8 mouse cellular contexts compared by ENCODE assay signal in genomic region chr9:67830411-67831358, GRCm38 (mm10). TPM values are rescaled to one million over a fixed set of nuclear protein-coding genes. Genes with fewer than 3 reads are reported as not detected.
DNase-seq lines count a peak whose midpoint lies in the region; ATAC-seq and TF ChIP-seq lines count a peak whose summit lies in the region.

No protein-coding gene starts in this region.

- 2% methylated on average over 82 of the region's 84 CpGs for WGBS in lung, adult 2 months
- 2% methylated on average over 84 of the region's 84 CpGs for WGBS in intestine, embryonic 15.5 days
- WGBS in liver, embryonic 12.5 days (ENCODE audit: insufficient replicate concordance): 3% methylated on average over 81 of the region's 84 CpGs
- 3% methylated on average over 66 of the region's 84 CpGs for WGBS in neural tube, embryonic 13.5 days

- peak overlapping the region; percentile 37 for H3K4me3 ChIP-seq in lung, adult 2 months (replicated peaks; ENCODE audit: extremely low read depth, low read depth, low read length)
- peak overlapping the region; percentile 56 for H3K4me3 ChIP-seq in intestine, embryonic 15.5 days (replicated peaks)
- H3K4me3 ChIP-seq in liver, embryonic 12.5 days: peak overlapping the region; percentile 67
- peak overlapping the region; percentile 59 for H3K4me3 ChIP-seq in neural tube, embryonic 13.5 days

- no peaks in the 10 kb centered on the region for H3K4me1 ChIP-seq in lung, adult 2 months (ENCODE audit: control insufficient read depth, insufficient read depth, low read length)
- peaks cover 12% of the 10 kb centered on the region for H3K4me1 ChIP-seq in intestine, embryonic 15.5 days (replicated peaks)
- H3K4me1 ChIP-seq in liver, embryonic 12.5 days: peaks cover 30% of the 10 kb centered on the region
- H3K4me1 ChIP-seq in neural tube, embryonic 13.5 days (replicated peaks): peaks cover 20% of the 10 kb centered on the region

- no peaks in the 10 kb centered on the region for H3K36me3 ChIP-seq in intestine, embryonic 15.5 days
- H3K36me3 ChIP-seq in liver, embryonic 12.5 days: no peaks in the 10 kb centered on the region
- H3K36me3 ChIP-seq in neural tube, embryonic 13.5 days: no peaks in the 10 kb centered on the region

- peak; percentile 86 for ATAC-seq in intestine, embryonic 15.5 days
- peak; percentile 75 for ATAC-seq in liver, embryonic 12.5 days
- peak; percentile 89 for ATAC-seq in neural tube, embryonic 13.5 days (ENCODE audit: low read depth)

- H3K4me2 ChIP-seq in intestine, embryonic 15.5 days (replicated peaks): peak overlapping the region; percentile 98
- peak overlapping the region; percentile 97 for H3K4me2 ChIP-seq in liver, embryonic 12.5 days
- H3K4me2 ChIP-seq in neural tube, embryonic 13.5 days: peak overlapping the region; percentile 73

- no peak for DNase-seq in lung, adult 2 months
- DNase-seq in lung, adult 18-20 months: no peak
- DNase-seq in cerebellum, postnatal 36 days: peak; percentile 43 to 62
- peak; percentile 57 for DNase-seq in gastrocnemius, postnatal 10 days
- no peak for DNase-seq in T-cell, adult 2 months (ENCODE audit: low spot score)

- H3K9ac ChIP-seq in intestine, embryonic 15.5 days: peak overlapping the region; percentile 46
- peak overlapping the region; percentile 71 for H3K9ac ChIP-seq in liver, embryonic 12.5 days
- H3K9ac ChIP-seq in neural tube, embryonic 13.5 days: peak overlapping the region; percentile 68

- no peaks in the 10 kb centered on the region for H3K9me3 ChIP-seq in intestine, embryonic 15.5 days
- H3K9me3 ChIP-seq in liver, embryonic 12.5 days (replicated peaks): peaks cover 4% of the 10 kb centered on the region; the same call in 1 of the 2 replicates
- no peaks in the 10 kb centered on the region for H3K9me3 ChIP-seq in neural tube, embryonic 13.5 days

- no peak for TF ChIP-seq POLR2A in lung, adult 2 months (IDR thresholded peaks at IDR 0.05; ENCODE audit: borderline replicate concordance, extremely low read depth, low read depth, low read length)

- TF ChIP-seq CTCF in lung, adult 2 months (IDR thresholded peaks at IDR 0.05; ENCODE audit: insufficient read depth, low read length): no peak

- peaks cover 25% of the 10 kb centered on the region for H3K27me3 ChIP-seq in intestine, embryonic 15.5 days (replicated peaks)
- peaks cover 59% of the 10 kb centered on the region for H3K27me3 ChIP-seq in liver, embryonic 12.5 days (replicated peaks)
- peaks cover 55% of the 10 kb centered on the region for H3K27me3 ChIP-seq in neural tube, embryonic 13.5 days

- no peak overlapping the region; the same call in 1 of the 2 replicates for H3K27ac ChIP-seq in intestine, embryonic 15.5 days
- H3K27ac ChIP-seq in liver, embryonic 12.5 days: 0 out of 2 replicates have a peak overlapping the region, but pooled peaks have one; percentile 20
- H3K27ac ChIP-seq in neural tube, embryonic 13.5 days (replicated peaks): no peak overlapping the region

RNA-seq across cellular contexts. Expression of gene C2cd4a, which starts 1.4 kb away (rescaled TPM):
- polyA plus RNA-seq in lung, adult 2 months (2012; rRNA removed): 1.2 and 1.7 TPM in 2 replicates
- under 1 TPM; 0.16 to 0.18 TPM for total RNA-seq in gastrocnemius, postnatal 10 days (2021)
- 1.1 and 1.2 TPM in 2 replicates for polyA plus RNA-seq in intestine, embryonic 15.5 days (2015; fragmentation: Nextera tagmentation; extraction: Ambion mirVana)
- 6.4 and 6.5 TPM in 2 replicates for polyA plus RNA-seq in liver, embryonic 12.5 days (2016; fragmentation: Nextera tagmentation; extraction: Ambion mirVana)
- 0.21 and 0.46 TPM in 2 replicates for polyA plus RNA-seq in neural tube, embryonic 13.5 days (2015; fragmentation: Nextera tagmentation; extraction: Ambion mirVana)

RNA-seq across cellular contexts. Expression of gene Vps13c, which starts 9.5 kb away (rescaled TPM):
- 6.1 and 9.1 TPM in 2 replicates for polyA plus RNA-seq in lung, adult 2 months (2012; rRNA removed)
- 10 to 100 TPM; 26.0 to 26.5 TPM for total RNA-seq in gastrocnemius, postnatal 10 days (2021)
- 5.2 and 5.6 TPM in 2 replicates for polyA plus RNA-seq in intestine, embryonic 15.5 days (2015; fragmentation: Nextera tagmentation; extraction: Ambion mirVana)
- 9.7 and 11.7 TPM in 2 replicates for polyA plus RNA-seq in liver, embryonic 12.5 days (2016; fragmentation: Nextera tagmentation; extraction: Ambion mirVana)
- polyA plus RNA-seq in neural tube, embryonic 13.5 days (2015; fragmentation: Nextera tagmentation; extraction: Ambion mirVana): 8.0 and 9.3 TPM in 2 replicates

Comparison
In these comparisons a context has a peak if more than half of its experiments do, and no peak if none do; other contexts are left out.
1. DNase-seq: peak in cerebellum, postnatal 36 days (2 of 2) and gastrocnemius, postnatal 10 days (single experiment); none in lung, adult 2 months (single experiment), lung, adult 18-20 months (0 of 2) and T-cell, adult 2 months (single experiment).
2. Peak in every context shown above with its lines, with median percentiles within 50 percentile points of each other: H3K4me3 ChIP-seq, ATAC-seq, H3K4me2 ChIP-seq and H3K9ac ChIP-seq.